Mouse (Mus musculus) cortical plate, adult 2 months (tissue): ENCODE measurements around the gene Gm11027.

Source experiments
- CTCF ChIP-seq: fragments of 200-500 bp; IDR thresholded peaks from 2 replicates; pipeline ENCODE4 v1.5.1; 2011; ENCODE audit warnings: mild to moderate bottlenecking, control low read depth, low read length; ENCODE audit not compliant: insufficient read depth; ENCODE audit errors: extremely low read depth
- POLR2A ChIP-seq: fragments of 200-500 bp; IDR thresholded peaks from 2 replicates; pipeline ENCODE4 v1.6.1; 2011; ENCODE audit warnings: mild to moderate bottlenecking, low read length, control low read depth; ENCODE audit not compliant: insufficient read depth; ENCODE audit errors: extremely low read depth

- no peak for TF ChIP-seq CTCF
- TF ChIP-seq POLR2A = no peak
These were observed 36.8 kb upstream of the Gm11027 start for GRCm38 (mm10) chr12:116238370-116238769.
